ENCODE assay signal across 23 mouse cellular contexts in the genomic region with DNA sequence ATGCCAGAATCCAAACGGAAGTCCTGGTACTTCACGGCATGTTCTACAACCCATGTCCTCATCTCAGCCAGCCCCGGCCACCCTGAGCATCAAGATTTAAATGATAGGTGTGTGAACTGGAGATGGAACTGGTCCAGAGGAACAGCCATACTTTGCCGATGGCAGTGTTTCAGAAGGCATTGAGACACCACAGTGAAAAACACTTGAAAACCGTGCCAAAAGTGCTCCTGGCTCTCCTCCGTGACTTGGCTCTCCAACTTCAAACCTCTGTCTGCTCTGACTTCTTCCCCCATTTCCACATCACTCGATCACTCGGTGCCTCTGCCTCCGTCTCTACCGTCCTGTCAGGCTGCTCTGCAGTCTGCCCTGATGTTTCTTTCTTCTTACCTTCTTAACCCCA. TPM values are rescaled to one million over a fixed set of nuclear protein-coding genes. Genes with fewer than 3 reads are reported as not detected.
A peak's percentile ranks its signal among the peaks of the same experiment; 100 is the strongest.
DNase-seq lines count a peak whose midpoint lies in the region; ATAC-seq and TF ChIP-seq lines count a peak whose summit lies in the region.
"Had no signal": no experiment of that assay in that cellular context is flagged by ENCODE, and none has a peak within 500 bp of the region (broad histone marks: within the 10 kb centered on the region; RNA-seq: fewer than 3 reads in every experiment).

No protein-coding gene starts in this region.

- H3K4me2 ChIP-seq in heart, embryonic 11.5 days: no peak overlapping the region
- 0 out of 2 replicates have a peak overlapping the region, but pooled peaks have one; percentile 25 for H3K4me2 ChIP-seq in heart, postnatal 0 days (ENCODE audit: low read depth, low read length)

- H3K9ac ChIP-seq in heart, embryonic 11.5 days (ENCODE audit: low read depth, low read length): peak overlapping the region; percentile 43; the same call in 1 of the 2 replicates
- H3K9ac ChIP-seq in heart, adult 2 months (ENCODE audit: low read depth, low read length): no peak overlapping the region
- H3K9ac ChIP-seq in heart, postnatal 0 days (replicated peaks; ENCODE audit: low read depth, low read length): no peak overlapping the region

- no peak overlapping the region for H3K4me3 ChIP-seq in heart, embryonic 11.5 days (ENCODE audit: low read depth, low read length)
- no peak overlapping the region for H3K4me3 ChIP-seq in heart, adult 2 months
- no peak overlapping the region for H3K4me3 ChIP-seq in heart, postnatal 0 days (ENCODE audit: low read depth, low read length)
- H3K4me3 ChIP-seq: embryonic facial prominence, embryonic 10.5 days; forebrain, embryonic 10.5 days; gastrocnemius, adult 2 months had no signal

- ATAC-seq in heart, embryonic 11.5 days (replicated peaks; ENCODE audit: insufficient number of reproducible peaks, low FRiP score, low TSS enrichment): no peak
- no peak for ATAC-seq in heart, postnatal 0 days (ENCODE audit: insufficient read depth, low read depth)
- ATAC-seq: forebrain, embryonic 14.5 days; hindbrain, embryonic 16.5 days; inflammation-experienced regulatory T-cells, adult 6 months; intestine, postnatal 0 days had no signal

- TF ChIP-seq EP300 in heart, adult 2 months (IDR thresholded peaks at IDR 0.05; ENCODE audit: insufficient read depth, low read depth, low read length): no peak
- TF ChIP-seq EP300 in heart, postnatal 0 days (IDR thresholded peaks at IDR 0.05; ENCODE audit: low read depth): no peak

- no peak for DNase-seq in heart, adult 2 months
- DNase-seq in heart, postnatal 0 days (ENCODE audit: low spot score): no peak
- no peak for DNase-seq in heart, postnatal 10 days
- peak; percentile 39 for DNase-seq in MN1 (ENCODE audit: low spot score)
- peak; percentile 11 for DNase-seq in brain, embryonic 14.5 days (ENCODE audit: low read depth)
- DNase-seq in testis, postnatal 14 days (ENCODE audit: low spot score): no peak
- DNase-seq: adrenal gland, postnatal 14 days; cerebellum, adult 2 months; cerebellum, postnatal 10 days; gastrocnemius, adult 2 months; gastrocnemius, postnatal 25 days; kidney, adult 8-10 months had no signal

- no peaks in the 10 kb centered on the region for H3K79me2 ChIP-seq in heart, adult 2 months (replicated peaks; ENCODE audit: control insufficient read depth, insufficient read depth, low read length)

- intact Hi-C loops in heart, adult 2 months (cut with DNase I): no loop called here
- intact Hi-C loops in heart, postnatal 10 days (cut with DNase I): loop anchor here (10.0 kb wide), 1 partner anchor 414 kb away; no protein-coding TSS in a partner anchor

- no peaks in the 10 kb centered on the region for H3K36me3 ChIP-seq in heart, embryonic 11.5 days (ENCODE audit: control insufficient read depth, insufficient read depth, low read length)
- H3K36me3 ChIP-seq in heart, adult 2 months (ENCODE audit: control insufficient read depth, insufficient read depth, low read length): no peaks in the 10 kb centered on the region
- H3K36me3 ChIP-seq in heart, postnatal 0 days (replicated peaks; ENCODE audit: control insufficient read depth, insufficient read depth, low read length): no peaks in the 10 kb centered on the region
- H3K36me3 ChIP-seq: embryonic facial prominence, embryonic 10.5 days; forebrain, embryonic 10.5 days had no signal

- H3K27ac ChIP-seq in heart, embryonic 11.5 days (ENCODE audit: low read depth, low read length): peak overlapping the region; percentile 79
- H3K27ac ChIP-seq in heart, adult 2 months: no peak overlapping the region
- H3K27ac ChIP-seq in heart, postnatal 0 days (ENCODE audit: low read depth): no peak overlapping the region
- H3K27ac ChIP-seq: embryonic facial prominence, embryonic 10.5 days; gastrocnemius, adult 2 months had no signal

- no peak for TF ChIP-seq POLR2A in heart, adult 2 months (IDR thresholded peaks at IDR 0.05; ENCODE audit: insufficient read depth, low read depth, low read length)
- TF ChIP-seq POLR2A in brain, embryonic 14.5 days (IDR thresholded peaks at IDR 0.05; ENCODE audit: borderline replicate concordance, extremely low read depth, insufficient read depth, insufficient read length, poor library complexity, severe bottlenecking): no peak

- no peaks in the 10 kb centered on the region for H3K27me3 ChIP-seq in heart, embryonic 11.5 days (ENCODE audit: control insufficient read depth, insufficient read depth, low read length)
- no peaks in the 10 kb centered on the region for H3K27me3 ChIP-seq in heart, adult 2 months (ENCODE audit: control insufficient read depth, insufficient read depth, low read length)
- H3K27me3 ChIP-seq in heart, postnatal 0 days (ENCODE audit: control insufficient read depth, insufficient read depth, low read length): no peaks in the 10 kb centered on the region

- no peak for TF ChIP-seq CTCF in heart, adult 2 months (IDR thresholded peaks at IDR 0.05)
- TF ChIP-seq CTCF in heart, postnatal 0 days (IDR thresholded peaks at IDR 0.05; ENCODE audit: low read depth): no peak
- TF ChIP-seq CTCF in brain, embryonic 14.5 days (IDR thresholded peaks at IDR 0.05; ENCODE audit: borderline replicate concordance, extremely low read depth, insufficient read depth, insufficient read length): no peak

- whole genome bisulfite sequencing in heart, embryonic 11.5 days (ENCODE audit: insufficient replicate concordance): 42% methylated on average over 10 of the region's 10 CpGs
- WGBS in heart, adult 2 months: 24% methylated on average over 10 of the region's 10 CpGs
- 29% methylated on average over 10 of the region's 10 CpGs for WGBS in heart, postnatal 0 days

- H3K9me3 ChIP-seq in heart, embryonic 11.5 days (replicated peaks; ENCODE audit: control insufficient read depth, low read length): no peaks in the 10 kb centered on the region
- no peaks in the 10 kb centered on the region for H3K9me3 ChIP-seq in heart, postnatal 0 days (replicated peaks; ENCODE audit: control insufficient read depth, low read length)
- H3K9me3 ChIP-seq: embryonic facial prominence, embryonic 10.5 days; forebrain, embryonic 10.5 days had no signal

- H3K4me1 ChIP-seq in heart, embryonic 11.5 days (ENCODE audit: control insufficient read depth, insufficient read depth, low read length): peaks cover 42% of the 10 kb centered on the region
- H3K4me1 ChIP-seq in heart, adult 2 months (ENCODE audit: control insufficient read depth, insufficient read depth, low read length): no peaks in the 10 kb centered on the region
- peaks cover 10% of the 10 kb centered on the region for H3K4me1 ChIP-seq in heart, postnatal 0 days (ENCODE audit: control insufficient read depth, insufficient read depth)
- H3K4me1 ChIP-seq: embryonic facial prominence, embryonic 10.5 days; forebrain, embryonic 10.5 days had no signal

RNA-seq across cellular contexts. Expression of gene Defb30, which starts 10.6 kb away (rescaled TPM):
- polyA plus RNA-seq in heart, embryonic 11.5 days (2014; fragmentation: Nextera tagmentation; extraction: Ambion mirVana): not detected in 2 replicates
- not detected for total RNA-seq in heart, adult 2 months (2021)
- polyA plus RNA-seq in heart, adult 2 months (2012; rRNA removed): not detected in 2 replicates
- total RNA-seq in heart, postnatal 0 days (2014; rRNA removed; ENCODE audit: low replicate concordance): not detected in 2 replicates
- polyA plus RNA-seq in heart, postnatal 0 days (2015; fragmentation: Nextera tagmentation; extraction: Ambion mirVana): not detected in 2 replicates
- total RNA-seq in heart, postnatal 10 days (2021): not detected
- polyA plus RNA-seq in brain, embryonic 14.5 days (2012; rRNA removed): not detected in 2 replicates
- total RNA-seq: adrenal gland, postnatal 14 days; gastrocnemius, adult 2 months; gastrocnemius, postnatal 25 days; heart, postnatal 25 days had no signal
- polyA plus RNA-seq: cerebellum, adult 2 months; embryonic facial prominence, embryonic 10.5 days; embryonic facial prominence, embryonic 14.5 days; forebrain, embryonic 10.5 days; forebrain, embryonic 14.5 days; hindbrain, embryonic 11.5 days; hindbrain, embryonic 16.5 days; inflammation-experienced regulatory T-cells, adult 6 months; intestine, postnatal 0 days had no signal

RNA-seq across cellular contexts. Expression of gene Defb42, which starts 13.6 kb away (rescaled TPM):
- polyA plus RNA-seq in heart, embryonic 11.5 days (2014; fragmentation: Nextera tagmentation; extraction: Ambion mirVana): 4.5 and 6.8 TPM in 2 replicates
- under 1 TPM in 1 of 2 experiments, not detected in 1; 0.16 TPM for total RNA-seq in heart, adult 2 months (2021)
- polyA plus RNA-seq in heart, adult 2 months (2012; rRNA removed): 0.12 and 0.16 TPM in 2 replicates
- total RNA-seq in heart, postnatal 0 days (2014; rRNA removed; ENCODE audit: low replicate concordance): not detected in 2 replicates
- polyA plus RNA-seq in heart, postnatal 0 days (2015; fragmentation: Nextera tagmentation; extraction: Ambion mirVana): 0.88 and 1.1 TPM in 2 replicates
- total RNA-seq in heart, postnatal 10 days (2021): under 1 TPM; 0.69 to 0.86 TPM
- 0.39 TPM in 1 of 2 replicates, not detected in the other for polyA plus RNA-seq in brain, embryonic 14.5 days (2012; rRNA removed)
- total RNA-seq: gastrocnemius, adult 2 months; gastrocnemius, postnatal 25 days had no signal
- polyA plus RNA-seq: forebrain, embryonic 10.5 days; hindbrain, embryonic 11.5 days had no signal

RNA-seq across cellular contexts. Expression of gene Defb43, which starts 48.8 kb away (rescaled TPM):
- not detected in 2 replicates for polyA plus RNA-seq in heart, embryonic 11.5 days (2014; fragmentation: Nextera tagmentation; extraction: Ambion mirVana)
- not detected for total RNA-seq in heart, adult 2 months (2021)
- polyA plus RNA-seq in heart, adult 2 months (2012; rRNA removed): not detected in 2 replicates
- total RNA-seq in heart, postnatal 0 days (2014; rRNA removed; ENCODE audit: low replicate concordance): not detected in 2 replicates
- polyA plus RNA-seq in heart, postnatal 0 days (2015; fragmentation: Nextera tagmentation; extraction: Ambion mirVana): not detected in 2 replicates
- not detected for total RNA-seq in heart, postnatal 10 days (2021)
- polyA plus RNA-seq in brain, embryonic 14.5 days (2012; rRNA removed): not detected in 2 replicates
- total RNA-seq: adrenal gland, postnatal 14 days; ES-E14; gastrocnemius, adult 2 months; gastrocnemius, postnatal 25 days; heart, postnatal 25 days had no signal
- polyA plus RNA-seq: cerebellum, adult 2 months; embryonic facial prominence, embryonic 10.5 days; embryonic facial prominence, embryonic 14.5 days; forebrain, embryonic 10.5 days; forebrain, embryonic 14.5 days; hindbrain, embryonic 11.5 days; hindbrain, embryonic 16.5 days; inflammation-experienced regulatory T-cells, adult 6 months; intestine, postnatal 0 days had no signal

Comparison
In these comparisons a context has a peak if more than half of its experiments do, and no peak if none do; other contexts are left out.
1. DNase-seq: peak in MN1 (single experiment) and brain, embryonic 14.5 days (single experiment); none in heart, adult 2 months (0 of 2), heart, postnatal 0 days (single experiment), heart, postnatal 10 days (0 of 2) and testis, postnatal 14 days (single experiment).